ENCODE assay signal across 8 mouse cellular contexts in the genomic region with DNA sequence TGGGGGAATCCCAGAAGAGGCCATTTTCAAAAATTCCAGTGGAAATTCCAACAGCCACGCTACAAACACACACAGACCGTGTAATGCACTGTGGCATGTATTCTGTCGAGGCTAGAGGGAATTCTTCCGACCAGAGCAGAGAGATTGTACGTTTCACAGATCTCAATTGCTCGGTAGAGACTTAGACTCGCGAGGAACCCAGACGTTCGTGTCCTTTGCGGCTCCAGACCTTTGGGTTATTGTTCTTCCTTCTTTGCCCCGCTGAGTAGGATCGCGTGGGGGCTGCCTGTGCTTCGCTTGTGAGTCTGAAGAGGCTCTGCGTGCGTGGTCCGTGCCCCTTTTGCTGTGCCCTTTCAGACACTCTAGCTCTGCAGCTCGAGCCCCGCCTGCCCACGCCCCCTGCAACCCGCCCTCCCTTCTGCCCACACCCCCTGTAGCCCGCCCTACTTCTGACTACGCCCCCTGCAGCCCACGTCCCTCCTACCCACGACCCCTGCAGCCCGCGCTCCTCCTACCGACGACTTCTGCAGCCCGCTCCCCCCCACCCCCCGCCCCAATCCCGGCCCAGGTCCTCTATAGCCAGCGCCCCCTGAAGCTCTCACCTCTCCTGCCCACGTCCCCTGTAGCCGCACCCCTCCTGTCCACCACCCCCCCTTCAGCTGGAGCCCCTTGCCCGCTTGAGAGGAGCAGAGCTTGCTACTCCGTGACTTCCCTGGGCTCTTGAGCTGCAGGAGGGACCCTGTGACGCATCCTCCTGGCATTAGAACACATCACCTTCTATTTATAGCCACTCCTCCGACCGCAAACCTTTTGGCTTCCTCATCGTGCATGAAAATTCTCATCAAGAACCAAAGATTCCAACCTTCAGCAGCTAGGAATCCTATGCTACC. TPM values are rescaled to one million over a fixed set of nuclear protein-coding genes. Genes with fewer than 3 reads are reported as not detected.
DNase-seq lines count a peak whose midpoint lies in the region; ATAC-seq and TF ChIP-seq lines count a peak whose summit lies in the region.

No protein-coding gene starts in this region.

- TF ChIP-seq POLR2A in brain, embryonic 14.5 days (IDR thresholded peaks at IDR 0.05; ENCODE audit: borderline replicate concordance, extremely low read depth, insufficient read depth, insufficient read length, poor library complexity, severe bottlenecking), result 0 out of 2 replicates have a peak, but pooled peaks have one; percentile 24

- intact Hi-C loops in heart, postnatal 14 days (cut with DNase I), result loop anchor here (2.0 to 5.0 kb wide), 2 partner anchors 103 to 210 kb away; a partner anchor contains a TSS

- DNase-seq in ES-E14 (ENCODE audit: low read depth, low spot score), result peak; percentile 35
- peak; percentile 78 for DNase-seq in brain, embryonic 14.5 days (ENCODE audit: low read depth)
- DNase-seq in heart, postnatal 14 days, result peak; percentile 49 to 62
- peak; percentile 79 to 85 for DNase-seq in kidney, postnatal 4 days
- DNase-seq in thymus, postnatal 4 days, result peak; percentile 84

- H3K4me1 ChIP-seq in ES-E14 (ENCODE audit: control insufficient read depth in 2 of 2, insufficient read depth in 2 of 2, low read length in 2 of 2, poor library complexity in 1 of 2), result peaks cover 1 to 7% of the 10 kb centered on the region in 2 experiments; a peak in 1 of 4 replicates
- peaks cover 7% of the 10 kb centered on the region for H3K4me1 ChIP-seq in forebrain, embryonic 12.5 days
- H3K4me1 ChIP-seq in lung, embryonic 16.5 days (replicated peaks; ENCODE audit: control insufficient read depth, insufficient read depth, low read length), result peaks cover 10% of the 10 kb centered on the region; the same call in 1 of the 2 replicates

- no peaks in the 10 kb centered on the region for H3K36me3 ChIP-seq in ES-E14 (ENCODE audit: control insufficient read depth, insufficient read depth, low read length, poor library complexity, severe bottlenecking)
- no peaks in the 10 kb centered on the region for H3K36me3 ChIP-seq in forebrain, embryonic 12.5 days (replicated peaks)
- H3K36me3 ChIP-seq in lung, embryonic 16.5 days (ENCODE audit: control insufficient read depth, insufficient read depth, low read length), result no peaks in the 10 kb centered on the region

- peak; percentile 85 for ATAC-seq in forebrain, embryonic 12.5 days (ENCODE audit: low FRiP score)
- ATAC-seq in lung, embryonic 16.5 days (ENCODE audit: low read depth), result peak; percentile 96
- ATAC-seq in neutrophil, adult 5-6 weeks (ENCODE audit: extremely low read depth, insufficient number of reproducible peaks, low FRiP score, poor library complexity, severe bottlenecking), result peak; percentile 68

- no peak for TF ChIP-seq CTCF in brain, embryonic 14.5 days (IDR thresholded peaks at IDR 0.05; ENCODE audit: borderline replicate concordance, extremely low read depth, insufficient read depth, insufficient read length)

- no peaks in the 10 kb centered on the region for H3K9me3 ChIP-seq in ES-E14 (ENCODE audit: control insufficient read depth, insufficient read depth, low read depth, low read length)
- H3K9me3 ChIP-seq in forebrain, embryonic 12.5 days, result no peaks in the 10 kb centered on the region
- no peaks in the 10 kb centered on the region for H3K9me3 ChIP-seq in lung, embryonic 16.5 days (ENCODE audit: control insufficient read depth, low read length)

- H3K4me3 ChIP-seq in ES-E14 (ENCODE audit: insufficient read depth in 1 of 2, low read depth in 1 of 2, low read length in 2 of 2, poor library complexity in 1 of 2, severe bottlenecking in 1 of 2), result peak overlapping the region; percentile 70 to 80
- peak overlapping the region; percentile 54 for H3K4me3 ChIP-seq in forebrain, embryonic 12.5 days (replicated peaks)
- peak overlapping the region; percentile 66 for H3K4me3 ChIP-seq in lung, embryonic 16.5 days (ENCODE audit: low read length)

- WGBS in forebrain, embryonic 12.5 days, result under 1% methylated on average over 39 of the region's 42 CpGs
- WGBS in lung, embryonic 16.5 days, result under 1% methylated on average over 38 of the region's 42 CpGs

- no peaks in the 10 kb centered on the region; the same call in 1 of the 2 replicates for H3K27me3 ChIP-seq in forebrain, embryonic 12.5 days
- H3K27me3 ChIP-seq in lung, embryonic 16.5 days (ENCODE audit: control insufficient read depth, insufficient read depth, low read depth, low read length), result no peaks in the 10 kb centered on the region

- no peak overlapping the region for H3K27ac ChIP-seq in ES-E14 (ENCODE audit: insufficient read depth, low read depth, low read length, poor library complexity, severe bottlenecking)
- peak overlapping the region; percentile 46; the same call in 1 of the 2 replicates for H3K27ac ChIP-seq in forebrain, embryonic 12.5 days
- H3K27ac ChIP-seq in lung, embryonic 16.5 days (ENCODE audit: low read length), result peak overlapping the region; percentile 92

- in situ Hi-C loops in ES-E14 (cut with MboI; ENCODE audit: low sequenced_read_pairs in 2 of 2, unreplicated experiment in 2 of 2), result no loop called here

- H3K4me2 ChIP-seq in forebrain, embryonic 12.5 days, result peak overlapping the region; percentile 88
- peak overlapping the region; percentile 79 for H3K4me2 ChIP-seq in lung, embryonic 16.5 days (ENCODE audit: low read depth, low read length)

- peak overlapping the region; percentile 71 for H3K9ac ChIP-seq in ES-E14 (ENCODE audit: insufficient read depth, low read depth, low read length, poor library complexity, severe bottlenecking)
- H3K9ac ChIP-seq in forebrain, embryonic 12.5 days, result peak overlapping the region; percentile 62
- peak overlapping the region; percentile 74 for H3K9ac ChIP-seq in lung, embryonic 16.5 days (ENCODE audit: low read length)

TF ChIP-seq in ES-E14, 5 proteins besides CTCF, POLR2A, EP300 and RAD21:
- TF ChIP-seq ZC3H11A (IDR thresholded peaks at IDR 0.05; ENCODE audit: borderline replicate concordance, low read depth, low read length) (no peak), HCFC1 (IDR thresholded peaks at IDR 0.05; ENCODE audit: borderline replicate concordance, insufficient read depth, low read length) (no peak), ZNF384 (IDR thresholded peaks at IDR 0.05; ENCODE audit: low read depth, low read length) (no peak), MAFK (IDR thresholded peaks at IDR 0.05; ENCODE audit: insufficient read depth, low read depth, low read length) (no peak), CHD2 (IDR thresholded peaks at IDR 0.05; ENCODE audit: low read depth, low read length) (no peak)
TF ChIP-seq in ES-E14: peak in this region for 0.

RNA-seq across cellular contexts. Expression of a gene that starts 10.8 kb away (rescaled TPM):
- total RNA-seq in ES-E14 (2012; rRNA removed), result 13.9 and 16.0 TPM in 2 replicates
- 20.0 and 21.9 TPM in 2 replicates for polyA plus RNA-seq in brain, embryonic 14.5 days (2012; rRNA removed)
- polyA plus RNA-seq in forebrain, embryonic 12.5 days (2016; fragmentation: Nextera tagmentation; extraction: Ambion mirVana), result 33.5 and 37.5 TPM in 2 replicates
- 10 to 100 TPM; 15.4 to 20.1 TPM for total RNA-seq in heart, postnatal 14 days (2021)
- polyA plus RNA-seq in lung, embryonic 16.5 days (2015; fragmentation: Nextera tagmentation; extraction: Ambion mirVana), result 39.8 and 45.0 TPM in 2 replicates
- total RNA-seq in neutrophil, adult 5-6 weeks (2017), result 17.8 and 18.4 TPM in 2 replicates
